Mouse (Mus musculus) urinary bladder, postnatal 36 days (tissue): ENCODE data around the gene Fignl2.

Experiments
- DNase-seq, 2 experiments: peaks; one replicate each; pipeline ENCODE4 v3.0.0; 2022; ENCODE audit warnings: low spot score in 2 of 2, mixed read lengths in 1 of 2

Gene Fignl2

GRCm38 (mm10) chr15:101068029-101068428 lies 10.3 kb downstream of the Fignl2 start:
- no peak for DNase-seq

GRCm38 (mm10) chr15:101066920-101067696 lies 11.3 kb downstream of the Fignl2 start:
- DNase-seq = no peak

GRCm38 (mm10) chr15:101066364-101066847 lies 12.0 kb downstream of the Fignl2 start:
- no peak for DNase-seq

GRCm38 (mm10) chr15:101065069-101065468 lies 13.3 kb downstream of the Fignl2 start:
- no peak for DNase-seq

GRCm38 (mm10) chr15:101060280-101060852 lies 18.0 kb downstream of the Fignl2 start:
- no peak for DNase-seq

- no peak for DNase-seq
Observed at GRCm38 (mm10) chr15:101059570-101060279, 18.6 kb downstream of the Fignl2 start.

- DNase-seq = no peak
Observed at GRCm38 (mm10) chr15:101056225-101056624, 22.1 kb downstream of the Fignl2 start.

GRCm38 (mm10) chr15:101054541-101054940 lies 23.8 kb downstream of the Fignl2 start:
- no peak for DNase-seq

- DNase-seq = no peak
Observed at GRCm38 (mm10) chr15:101053832-101054459, 24.4 kb downstream of the Fignl2 start.

GRCm38 (mm10) chr15:101052560-101053501 lies 25.5 kb downstream of the Fignl2 start:
- no peak for DNase-seq

- DNase-seq = no peak
Observed at GRCm38 (mm10) chr15:101051869-101052268, 26.5 kb downstream of the Fignl2 start.

GRCm38 (mm10) chr15:101048338-101048896 lies 29.9 kb downstream of the Fignl2 start:
- DNase-seq = no peak

- peak in 1 of 2 experiments; percentile 26 for DNase-seq
Observed at GRCm38 (mm10) chr15:101047194-101047555, 31.2 kb downstream of the Fignl2 start, which contains the start of gene Gm47841. TSS of gene Gm47841 (minus strand) at chr15:101047397.

- DNase-seq = peak; percentile 33 to 52
Observed at GRCm38 (mm10) chr15:101046527-101047193, 31.7 kb downstream of the Fignl2 start.

GRCm38 (mm10) chr15:101046039-101046526 lies 32.3 kb downstream of the Fignl2 start:
- DNase-seq = no peak

GRCm38 (mm10) chr15:101044531-101044930 lies 33.8 kb downstream of the Fignl2 start:
- DNase-seq = no peak

- DNase-seq = peak; percentile 52 to 73
Observed at GRCm38 (mm10) chr15:101042613-101043012, 35.8 kb downstream of the Fignl2 start.

- no peak for DNase-seq
Observed at GRCm38 (mm10) chr15:101041966-101042365, 36.4 kb downstream of the Fignl2 start.

- no peak for DNase-seq
Observed at GRCm38 (mm10) chr15:101039651-101040050, 38.7 kb downstream of the Fignl2 start.

- DNase-seq = no peak
Observed at GRCm38 (mm10) chr15:101028960-101029359, 49.4 kb downstream of the Fignl2 start.
